Mouse (Mus musculus): ENCODE results near the gene Retsat.

GRCm38 (mm10) chr6:72644576-72644975 lies 46.3 kb downstream of the Retsat start:
- TF ChIP-seq CTCF (IDR thresholded peaks at IDR 0.05; ENCODE audit: borderline replicate concordance, control insufficient read depth, extremely low read depth, insufficient read depth, low read length, poor library complexity) (no peak), POLR2A (IDR thresholded peaks at IDR 0.05; ENCODE audit: control insufficient read depth, extremely low read depth, insufficient read depth, low read length, poor library complexity) (no peak)

Measured in thymus, adult 2 months (tissue).